Mouse (Mus musculus): ENCODE measurements at regions not wholly inside any gene's neighbourhood (a gene's known extent, or its start where the extent isn't known, plus 50 kb on each side); places are given as distances from the start of the nearest gene placed in this dataset.
"Not testable (repeated sequence)": the region's sequence is repeated elsewhere in the genome, so short reads cannot be mapped to it uniquely, and the experiment has no call there.

DNA sequence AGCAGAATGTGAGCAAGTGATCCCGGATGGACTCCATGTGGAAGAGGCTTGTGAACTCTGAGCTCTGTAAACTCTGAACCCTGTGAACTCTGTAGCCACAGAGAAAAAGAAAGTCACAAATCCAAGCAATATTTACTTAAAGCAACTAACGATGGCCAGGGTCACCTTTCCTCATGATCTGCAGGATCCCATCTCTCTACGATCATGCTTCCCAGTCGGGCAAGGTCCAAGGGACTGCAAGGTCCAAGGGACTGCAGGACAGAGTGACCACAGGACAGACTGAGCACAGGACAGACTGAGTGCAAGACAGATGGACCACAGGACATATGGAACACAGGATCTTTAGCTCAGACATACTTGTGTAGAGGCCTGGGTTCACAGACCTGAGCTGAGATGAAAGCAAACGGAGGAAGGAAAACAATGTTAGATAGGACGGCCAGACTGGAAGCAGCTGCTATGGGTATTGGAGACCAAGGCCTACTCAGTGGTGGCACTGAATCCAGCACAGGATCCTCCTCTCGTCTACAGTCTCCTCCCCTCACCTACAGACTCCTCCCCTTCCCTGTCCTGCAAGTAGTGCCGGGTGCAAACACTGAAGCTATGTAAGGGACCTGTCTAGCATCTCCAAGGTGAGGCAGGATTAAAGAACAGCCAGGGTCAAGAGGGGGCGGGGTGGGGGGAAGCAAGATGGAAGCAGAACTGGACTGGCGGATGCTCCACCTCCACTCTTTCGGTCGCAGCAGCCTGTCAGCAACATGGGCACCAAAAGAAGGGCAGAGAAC is 149.4 kb upstream of the Rhobtb1 start:
- H3K36me3 ChIP-seq (ENCODE audit: insufficient read depth, low read length): no peaks in the 10 kb centered on the region
- H3K4me1 ChIP-seq (replicated peaks; ENCODE audit: low read depth, low read length): peaks cover 19% of the 10 kb centered on the region
- no peaks in the 10 kb centered on the region for H3K27me3 ChIP-seq (ENCODE audit: insufficient read depth, low read length)
- H3K9me3 ChIP-seq (ENCODE audit: low read length): peaks cover 12% of the 10 kb centered on the region
- no peak overlapping the region for H3K4me3 ChIP-seq (replicated peaks; ENCODE audit: low read length)
- TF ChIP-seq CTCF (conservative IDR thresholded peaks at IDR 0.05; ENCODE audit: low read length): no peak
- TF ChIP-seq POU5F1 (IDR thresholded peaks at IDR 0.05; ENCODE audit: borderline replicate concordance, low read length): no peak
- no peak for TF ChIP-seq NANOG (IDR thresholded peaks at IDR 0.05; ENCODE audit: borderline replicate concordance, low read length)

GRCm38 (mm10) chr10:69005199-69005872 is 145.9 kb upstream of the Rhobtb1 start:
- no peak for TF ChIP-seq NANOG (IDR thresholded peaks at IDR 0.05; ENCODE audit: borderline replicate concordance, low read length)
- TF ChIP-seq POU5F1 (IDR thresholded peaks at IDR 0.05; ENCODE audit: borderline replicate concordance, low read length): no peak
- peak; percentile 93 for TF ChIP-seq CTCF (conservative IDR thresholded peaks at IDR 0.05; ENCODE audit: low read length)
- H3K36me3 ChIP-seq (ENCODE audit: insufficient read depth, low read length): no peaks in the 10 kb centered on the region
- no peaks in the 10 kb centered on the region for H3K27me3 ChIP-seq (ENCODE audit: insufficient read depth, low read length)
- peaks cover 19% of the 10 kb centered on the region for H3K4me1 ChIP-seq (replicated peaks; ENCODE audit: low read depth, low read length)
- no peak overlapping the region for H3K4me3 ChIP-seq (replicated peaks; ENCODE audit: low read length)
- H3K9me3 ChIP-seq (ENCODE audit: low read length): peaks cover 11% of the 10 kb centered on the region

GRCm38 (mm10) chr10:69008679-69009078 is 142.6 kb upstream of the Rhobtb1 start:
- H3K4me3 ChIP-seq (replicated peaks; ENCODE audit: low read length); H3K4me1 ChIP-seq (replicated peaks; ENCODE audit: low read depth, low read length); H3K27me3 ChIP-seq (ENCODE audit: insufficient read depth, low read length); H3K36me3 ChIP-seq (ENCODE audit: insufficient read depth, low read length): not testable (repeated sequence)
- peaks cover 12% of the 10 kb centered on the region for H3K9me3 ChIP-seq (ENCODE audit: low read length)

DNA sequence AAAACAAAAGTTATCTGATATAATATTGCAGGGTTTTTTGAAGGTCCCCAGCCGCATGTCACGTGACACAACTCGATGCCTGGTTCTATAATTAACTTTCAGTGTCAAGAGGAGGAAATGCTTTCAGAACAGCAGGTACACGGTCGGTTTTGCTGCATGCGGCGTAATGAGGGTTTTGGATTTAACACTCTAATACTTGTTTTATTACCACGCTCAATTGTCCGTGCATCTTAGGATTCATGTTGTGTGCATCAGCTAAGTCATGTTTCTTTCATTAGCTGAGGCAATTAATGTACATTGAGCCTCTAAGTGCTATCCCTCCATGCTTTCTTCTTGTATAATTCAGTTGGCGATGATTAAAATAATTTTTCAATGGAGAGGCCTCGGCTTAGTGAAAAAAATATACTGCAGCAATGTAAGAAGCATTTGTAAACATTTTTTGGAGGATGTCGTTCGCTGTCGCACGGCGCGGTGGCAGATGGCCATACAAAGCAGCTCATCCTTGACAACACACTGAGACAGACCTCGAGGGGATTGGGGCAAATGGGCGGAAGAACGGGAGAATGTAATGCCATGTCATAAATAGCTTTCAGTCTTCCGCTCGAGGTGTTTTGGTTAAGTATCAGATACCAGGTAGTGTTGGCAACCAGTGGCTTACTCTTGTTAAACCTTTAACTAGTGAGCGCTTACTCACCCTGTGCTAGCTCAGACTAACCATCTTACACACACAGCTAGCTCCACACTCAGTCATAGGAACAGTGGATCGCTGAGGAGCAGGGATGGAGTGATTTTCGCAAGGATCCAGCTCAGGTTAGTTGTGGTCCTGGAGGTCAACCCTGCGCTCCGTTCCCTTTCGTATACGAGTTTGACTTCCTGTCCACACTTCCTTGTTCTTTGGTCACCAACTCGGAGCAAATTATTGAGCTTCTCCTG is 130.2 kb upstream of the Rhobtb1 start:
- Histone ChIP-seq H3K36me3 (ENCODE audit: insufficient read depth, low read length) (no peaks in the 10 kb centered on the region), H3K27me3 (ENCODE audit: insufficient read depth, low read length) (no peaks in the 10 kb centered on the region), H3K4me1 (replicated peaks; ENCODE audit: low read depth, low read length) (no peaks in the 10 kb centered on the region), H3K9me3 (ENCODE audit: low read length) (0 out of 2 replicates have a peak, but pooled peaks cover 9% of the 10 kb centered on the region), H3K4me3 (replicated peaks; ENCODE audit: low read length) (no peak overlapping the region)
- TF ChIP-seq POU5F1 (IDR thresholded peaks at IDR 0.05; ENCODE audit: borderline replicate concordance, low read length) (no peak), CTCF (conservative IDR thresholded peaks at IDR 0.05; ENCODE audit: low read length) (no peak), NANOG (IDR thresholded peaks at IDR 0.05; ENCODE audit: borderline replicate concordance, low read length) (no peak)

DNA sequence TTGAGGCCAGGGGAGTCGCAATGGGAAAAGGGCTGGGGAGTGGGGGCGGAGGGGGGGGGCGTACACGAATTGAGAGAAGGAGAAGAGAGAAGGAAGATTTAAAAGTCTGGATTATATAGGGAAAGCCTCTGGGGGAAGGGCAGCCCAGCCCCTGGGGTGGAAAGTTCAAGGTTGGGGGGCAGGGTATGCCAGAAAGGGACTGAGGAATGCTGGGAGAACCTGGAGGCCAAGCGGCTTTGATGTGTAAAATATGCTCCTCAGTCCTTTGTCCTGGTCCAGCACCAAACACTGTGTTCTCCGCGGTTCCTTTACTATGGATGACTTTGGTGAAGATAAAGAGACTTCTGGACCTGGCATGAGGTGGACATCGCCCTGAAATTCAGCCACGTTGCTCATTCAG is 117.8 kb upstream of the Rhobtb1 start:
- TF ChIP-seq NANOG (IDR thresholded peaks at IDR 0.05; ENCODE audit: borderline replicate concordance, low read length) (no peak), CTCF (conservative IDR thresholded peaks at IDR 0.05; ENCODE audit: low read length) (no peak), POU5F1 (IDR thresholded peaks at IDR 0.05; ENCODE audit: borderline replicate concordance, low read length) (no peak)
- H3K27me3 ChIP-seq (ENCODE audit: insufficient read depth, low read length): no peaks in the 10 kb centered on the region
- H3K4me1 ChIP-seq (replicated peaks; ENCODE audit: low read depth, low read length): peaks cover 20% of the 10 kb centered on the region
- no peaks in the 10 kb centered on the region for H3K36me3 ChIP-seq (ENCODE audit: insufficient read depth, low read length)
- peaks cover 29% of the 10 kb centered on the region for H3K9me3 ChIP-seq (ENCODE audit: low read length)
- H3K4me3 ChIP-seq (replicated peaks; ENCODE audit: low read length): peak overlapping the region; percentile 17; the same call in 1 of the 2 replicates

GRCm38 (mm10) chr10:69034390-69035120 is 116.7 kb upstream of the Rhobtb1 start:
- no peaks in the 10 kb centered on the region for H3K36me3 ChIP-seq (ENCODE audit: insufficient read depth, low read length)
- H3K27me3 ChIP-seq (ENCODE audit: insufficient read depth, low read length): no peaks in the 10 kb centered on the region
- H3K4me3 ChIP-seq (replicated peaks; ENCODE audit: low read length): 0 out of 2 replicates have a peak overlapping the region, but pooled peaks have one; percentile 17
- peaks cover 29% of the 10 kb centered on the region for H3K9me3 ChIP-seq (ENCODE audit: low read length)
- TF ChIP-seq NANOG (IDR thresholded peaks at IDR 0.05; ENCODE audit: borderline replicate concordance, low read length): no peak
- TF ChIP-seq POU5F1 (IDR thresholded peaks at IDR 0.05; ENCODE audit: borderline replicate concordance, low read length): no peak
- TF ChIP-seq CTCF (conservative IDR thresholded peaks at IDR 0.05; ENCODE audit: low read length): no peak
- H3K4me1 ChIP-seq (replicated peaks; ENCODE audit: low read depth, low read length): peaks cover 20% of the 10 kb centered on the region

GRCm38 (mm10) chr10:69035536-69035935 is 115.7 kb upstream of the Rhobtb1 start:
- Histone ChIP-seq H3K9me3 (ENCODE audit: low read length) (peaks cover 29% of the 10 kb centered on the region), H3K4me1 (replicated peaks; ENCODE audit: low read depth, low read length) (peaks cover 20% of the 10 kb centered on the region)
- H3K36me3 ChIP-seq (ENCODE audit: insufficient read depth, low read length); H3K4me3 ChIP-seq (replicated peaks; ENCODE audit: low read length); H3K27me3 ChIP-seq (ENCODE audit: insufficient read depth, low read length): not testable (repeated sequence)

DNA sequence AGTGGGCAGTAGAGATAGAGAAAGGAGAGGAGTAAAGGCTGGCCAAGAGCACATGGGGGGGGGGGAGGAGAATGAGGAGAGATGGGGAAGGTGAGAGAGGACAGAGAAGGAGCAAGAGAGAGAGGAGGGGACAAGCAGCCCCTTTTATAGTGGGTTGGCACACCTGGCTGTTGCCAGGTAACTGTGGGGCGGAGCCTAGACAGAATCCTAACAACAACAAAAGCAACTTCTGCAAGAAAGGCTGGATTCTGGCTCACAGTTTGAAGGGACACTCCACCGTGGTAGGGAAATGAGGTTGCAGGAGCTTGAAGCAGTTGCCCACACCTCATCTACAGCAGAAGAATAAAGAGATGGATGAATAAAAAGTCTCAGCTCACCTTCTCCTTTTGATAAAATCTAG is 115.1 kb upstream of the Rhobtb1 start:
- no peaks in the 10 kb centered on the region for H3K36me3 ChIP-seq (ENCODE audit: insufficient read depth, low read length)
- TF ChIP-seq CTCF (conservative IDR thresholded peaks at IDR 0.05; ENCODE audit: low read length): no peak
- no peak for TF ChIP-seq NANOG (IDR thresholded peaks at IDR 0.05; ENCODE audit: borderline replicate concordance, low read length)
- TF ChIP-seq POU5F1 (IDR thresholded peaks at IDR 0.05; ENCODE audit: borderline replicate concordance, low read length): no peak
- H3K9me3 ChIP-seq (ENCODE audit: low read length): peaks cover 29% of the 10 kb centered on the region
- H3K4me1 ChIP-seq (replicated peaks; ENCODE audit: low read depth, low read length): peaks cover 20% of the 10 kb centered on the region
- H3K4me3 ChIP-seq (replicated peaks; ENCODE audit: low read length): no peak overlapping the region
- no peaks in the 10 kb centered on the region for H3K27me3 ChIP-seq (ENCODE audit: insufficient read depth, low read length)

Data from E14TG2a.4 (cell line).